Mouse (Mus musculus): ENCODE results near the gene Mlx.

DNA sequence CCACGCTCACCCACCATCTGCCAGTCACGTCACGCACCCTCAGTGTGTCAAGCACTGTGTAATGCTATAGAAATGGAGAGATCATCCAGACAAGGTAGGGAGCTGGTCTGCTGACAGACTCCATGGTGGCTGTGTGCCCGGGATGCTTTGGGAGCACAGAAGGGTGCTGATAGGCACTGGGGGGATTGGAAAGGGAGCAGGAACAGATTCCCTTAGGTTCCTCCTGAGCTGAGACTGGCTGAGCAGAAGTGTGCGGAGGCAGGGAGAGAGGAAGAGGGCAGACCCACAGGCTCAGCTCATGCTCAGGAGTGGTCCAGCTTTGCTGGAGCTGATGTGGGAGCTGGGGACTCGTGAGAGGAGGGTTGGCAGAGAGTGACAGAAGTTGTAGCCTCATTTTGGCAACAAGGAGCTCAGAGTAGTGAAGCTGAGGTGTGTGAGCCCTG is 36.0 kb upstream of the Mlx start:
- TF ChIP-seq CTCF (IDR thresholded peaks at IDR 0.05) (no peak), EP300 (IDR thresholded peaks at IDR 0.05; ENCODE audit: insufficient read depth, low read depth, low read length) (no peak)

Measured in heart, adult 2 months (tissue).